Mouse (Mus musculus): ENCODE measurements around the gene Gck.
A peak's percentile ranks its signal among the peaks of the same experiment; 100 is the strongest.
"Not testable (repeated sequence)": the region's sequence is repeated elsewhere in the genome, so short reads cannot be mapped to it uniquely, and the experiment has no call there.

The Gck gene

GRCm38 (mm10) chr11:5954435-5954834 lies 4.6 kb upstream of the Gck start:
- no peak for DNase-seq

GRCm38 (mm10) chr11:5953130-5953765 lies 3.4 kb upstream of the Gck start:
- DNase-seq = no peak

GRCm38 (mm10) chr11:5952501-5952900 lies 2.6 kb upstream of the Gck start:
- no peak for DNase-seq

GRCm38 (mm10) chr11:5948546-5949250 lies 1.2 kb downstream of the Gck start:
- DNase-seq = no peak

- DNase-seq = no peak
Measured at GRCm38 (mm10) chr11:5947796-5948195, 2.1 kb downstream of the Gck start.

- no peak for DNase-seq
Measured at GRCm38 (mm10) chr11:5945096-5945495, 4.8 kb downstream of the Gck start.

GRCm38 (mm10) chr11:5942966-5943365 lies 6.9 kb downstream of the Gck start:
- DNase-seq = no peak

GRCm38 (mm10) chr11:5934531-5934930 lies 15.3 kb downstream of the Gck start:
- DNase-seq = not testable (repeated sequence)

- DNase-seq = not testable (repeated sequence)
Measured at GRCm38 (mm10) chr11:5931947-5932346, 17.9 kb downstream of the Gck start.

- DNase-seq = no peak
Measured at GRCm38 (mm10) chr11:5930578-5930977, 19.3 kb downstream of the Gck start.

- no peak for DNase-seq
Measured at GRCm38 (mm10) chr11:5926696-5927220, 23.1 kb downstream of the Gck start.

GRCm38 (mm10) chr11:5924699-5925098 lies 25.2 kb downstream of the Gck start:
- DNase-seq = no peak

- DNase-seq = no peak
Measured at GRCm38 (mm10) chr11:5920323-5920960, 29.4 kb downstream of the Gck start.

GRCm38 (mm10) chr11:5919606-5920005 lies 30.3 kb downstream of the Gck start:
- no peak for DNase-seq

- DNase-seq = no peak
Measured at GRCm38 (mm10) chr11:5918111-5918510, 31.8 kb downstream of the Gck start.

- no peak for DNase-seq
Measured at GRCm38 (mm10) chr11:5916178-5916548, 33.7 kb downstream of the Gck start.

GRCm38 (mm10) chr11:5915429-5916177 lies 34.3 kb downstream of the Gck start:
- DNase-seq = no peak

- DNase-seq = no peak
Measured at GRCm38 (mm10) chr11:5914940-5915339, 34.9 kb downstream of the Gck start.

GRCm38 (mm10) chr11:5913936-5914335 lies 35.9 kb downstream of the Gck start:
- no peak for DNase-seq

GRCm38 (mm10) chr11:5913256-5913655 lies 36.6 kb downstream of the Gck start:
- DNase-seq = no peak

- peak; percentile 74 for DNase-seq
Measured at GRCm38 (mm10) chr11:5912635-5913034, 37.2 kb downstream of the Gck start.

GRCm38 (mm10) chr11:5908642-5909041 lies 41.2 kb downstream of the Gck start:
- DNase-seq = no peak

- DNase-seq = no peak
Measured at GRCm38 (mm10) chr11:5907096-5907495, 42.8 kb downstream of the Gck start.
